Mouse (Mus musculus) myocyte (in vitro differentiated cells): ENCODE measurements at regions not wholly inside any gene's neighbourhood (a gene's known extent, or its start where the extent isn't known, plus 50 kb on each side); places are given as distances from the start of the nearest gene placed in this dataset.

Experiments used
- E2F4 ChIP-seq: IDR thresholded peaks from one replicate; pipeline ENCODE4 v1.6.1; 2011; ENCODE audit warnings: mild to moderate bottlenecking, control low read depth, moderate library complexity; ENCODE audit not compliant: insufficient read depth
- MAX ChIP-seq: IDR thresholded peaks from one replicate; pipeline ENCODE4 v1.6.1; 2011; ENCODE audit warnings: low read depth, mild to moderate bottlenecking, control low read depth
- MYOD1 ChIP-seq, 3 experiments: IDR thresholded peaks; one replicate each; pipeline ENCODE4 v1.6.1; 2011; ENCODE audit warnings: control low read depth in 2 of 3, low read depth in 2 of 3, mild to moderate bottlenecking in 2 of 3, moderate library complexity in 1 of 3; ENCODE audit not compliant: insufficient read length in 2 of 3, control insufficient read depth in 1 of 3
- MYOG ChIP-seq, 3 experiments: IDR thresholded peaks; one replicate each; pipeline ENCODE4 v1.6.1; 2011; ENCODE audit warnings: control low read depth in 2 of 3, low read depth in 2 of 3, mild to moderate bottlenecking in 2 of 3; ENCODE audit not compliant: insufficient read length in 2 of 3, control insufficient read depth in 1 of 3, insufficient read depth in 1 of 3
- POLR2A ChIP-seq: IDR thresholded peaks from one replicate; pipeline ENCODE4 v1.6.1; 2011; ENCODE audit warnings: low read depth, mild to moderate bottlenecking, control low read depth, moderate library complexity; ENCODE audit not compliant: insufficient read length
- REST ChIP-seq: IDR thresholded peaks from one replicate; pipeline ENCODE4 v1.6.1; 2011; ENCODE audit warnings: mild to moderate bottlenecking, control low read depth, moderate library complexity; ENCODE audit not compliant: insufficient read depth, insufficient read length
- TCF12 ChIP-seq: IDR thresholded peaks from one replicate; pipeline ENCODE4 v1.6.1; 2011; ENCODE audit warnings: mild to moderate bottlenecking, control low read depth; ENCODE audit not compliant: poor library complexity, insufficient read depth, severe bottlenecking
- TCF3 ChIP-seq: IDR thresholded peaks from one replicate; pipeline ENCODE4 v1.6.1; 2011; ENCODE audit warnings: low read depth, control low read depth; ENCODE audit not compliant: insufficient read length
- USF1 ChIP-seq: IDR thresholded peaks from one replicate; pipeline ENCODE4 v1.6.1; 2011; ENCODE audit warnings: low read depth, mild to moderate bottlenecking, control low read depth, moderate library complexity

DNA sequence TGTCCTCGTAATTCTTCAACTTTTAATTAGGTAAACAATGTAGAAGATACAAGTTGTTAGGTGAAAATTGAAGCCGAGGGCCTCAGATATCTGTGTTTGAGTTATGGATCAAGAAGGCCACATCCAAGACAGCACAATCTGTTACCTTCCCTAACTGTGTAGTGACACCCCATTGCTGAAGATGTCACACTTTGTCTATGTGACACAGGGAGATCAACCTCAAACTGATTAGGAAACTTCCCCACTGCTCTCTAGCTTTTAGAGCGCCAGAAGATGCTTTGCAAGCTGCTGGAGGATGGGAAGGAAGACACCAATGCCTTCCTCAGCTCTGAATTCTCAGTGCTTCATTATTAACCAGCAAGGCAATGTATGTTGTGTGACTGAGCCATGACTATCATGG lies 220.7 kb downstream of the Nfkbiz start:
- TF ChIP-seq POLR2A (no peak), MAX (no peak), TCF12 (no peak), USF1 (no peak), MYOG (IDR thresholded peaks at IDR 0.05; ENCODE audit: control insufficient read depth in 1 of 3, insufficient read depth in 1 of 3, insufficient read length in 2 of 3, low read depth in 2 of 3) (no peak), MYOD1 (IDR thresholded peaks at IDR 0.05; ENCODE audit: control insufficient read depth in 1 of 3, insufficient read length in 2 of 3, low read depth in 2 of 3) (no peak), REST (no peak), TCF3 (no peak), E2F4 (no peak)
